Mouse (Mus musculus): Measurements from ENCODE around the gene Hs3st6. TPM values are rescaled to one million over a fixed set of nuclear protein-coding genes. Genes with fewer than 3 reads are reported as not detected.

Hs3st6 gene
- 0.80 and 5.6 TPM in 2 replicates for polyA plus RNA-seq (2012; rRNA removed; ENCODE audit: low replicate concordance)

DNA sequence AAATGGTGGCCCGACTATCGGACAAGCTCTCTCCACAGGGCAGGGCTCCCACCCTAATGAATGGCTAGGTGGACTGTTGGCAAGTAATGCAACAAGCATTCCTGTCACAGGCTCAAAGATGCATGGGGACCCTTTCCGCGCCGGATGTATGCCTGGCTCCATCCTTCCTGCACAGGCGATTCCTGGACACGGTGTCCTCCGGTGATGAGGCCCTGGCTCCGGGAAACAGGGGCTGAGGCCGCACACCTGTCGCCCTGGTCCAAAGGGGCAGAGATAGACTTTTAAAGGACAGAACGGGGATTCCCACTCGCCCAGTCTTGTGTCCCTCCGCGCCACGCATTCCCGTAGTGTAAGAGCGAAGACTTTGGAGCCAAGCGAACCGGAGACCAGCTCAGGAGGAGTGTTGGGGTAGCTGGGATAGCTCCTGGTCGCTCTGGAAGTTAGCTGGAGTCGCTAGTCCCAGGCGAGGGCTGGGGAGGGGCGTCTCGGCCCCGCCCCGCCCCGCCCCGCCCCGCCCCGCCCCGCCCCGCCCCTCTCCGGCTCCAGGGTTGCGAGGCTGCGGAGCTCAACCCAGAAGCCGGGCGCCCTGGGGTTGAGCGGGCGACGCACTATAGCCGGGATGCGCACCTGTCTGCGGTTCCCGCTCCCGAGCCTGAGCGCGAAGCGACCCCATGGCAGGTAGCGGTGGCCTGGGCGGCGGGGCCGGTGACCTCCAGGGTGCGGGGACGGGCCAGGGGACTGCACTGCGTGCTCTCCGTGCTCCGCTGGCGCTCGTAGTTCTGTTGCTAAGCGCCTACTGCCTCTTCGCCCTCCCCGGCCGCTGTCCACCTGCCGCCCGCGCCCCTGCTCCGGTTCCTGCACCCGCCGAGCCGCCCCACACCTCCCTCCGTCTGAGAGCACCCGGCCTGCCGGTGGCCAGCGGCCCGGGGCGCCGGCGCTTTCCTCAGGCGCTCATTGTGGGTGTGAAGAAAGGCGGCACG, at the start of gene Hs3st6:
TSS of gene Hs3st6 (plus strand) at position 574 of the 980 bp plus-strand sequence.

GRCm38 (mm10) chr17:24706982-24707800, 45.6 kb upstream of the Hs3st6 start, which contains the start of gene Tbl3:
Gene Tbl3 (minus strand): TSS chr17:24707660.

GRCm38 (mm10) chr17:24717943-24718342, 34.8 kb upstream of the Hs3st6 start, which contains the start of the genes Rnf151 and Rps2:
Gene Rnf151 (minus strand): TSS chr17:24718063.
Gene Rps2 (plus strand): TSS chr17:24718116.

GRCm38 (mm10) chr17:24724184-24724583, 28.6 kb upstream of the Hs3st6 start, which contains the start of gene Ndufb10:
Gene Ndufb10 (minus strand): TSS chr17:24724478.

GRCm38 (mm10) chr17:24727618-24728017, 25.2 kb upstream of the Hs3st6 start, which contains the start of gene Rpl3l:
Gene Rpl3l (plus strand): TSS chr17:24727820.

GRCm38 (mm10) chr17:24736330-24737051, 16.3 kb upstream of the Hs3st6 start, which contains the start of gene Msrb1:
Gene Msrb1 (plus strand): TSS chr17:24736642.

GRCm38 (mm10) chr17:24803952-24804951, 51.5 kb downstream of the Hs3st6 start, which contains the start of gene Meiob:
Gene Meiob (plus strand): TSS chr17:24804289.

Other genes starting within 250 kb of the Hs3st6 start
- gene Traf7, start 225.1 kb upstream of the Hs3st6 start, polyA plus RNA-seq (2012; rRNA removed; ENCODE audit: low replicate concordance) = 182 and 282 TPM in 2 replicates
- 0.34 and 0.81 TPM in 2 replicates for gene Rab26, start 218.8 kb upstream of the Hs3st6 start, polyA plus RNA-seq (2012; rRNA removed; ENCODE audit: low replicate concordance)
- gene Pkd1, start 203.2 kb upstream of the Hs3st6 start, polyA plus RNA-seq (2012; rRNA removed; ENCODE audit: low replicate concordance) = 82.6 and 139 TPM in 2 replicates
- gene Tsc2, start 120.4 kb upstream of the Hs3st6 start, polyA plus RNA-seq (2012; rRNA removed; ENCODE audit: low replicate concordance) = 180 and 186 TPM in 2 replicates
- 21.7 and 22.7 TPM in 2 replicates for gene Nthl1, start 120.3 kb upstream of the Hs3st6 start, polyA plus RNA-seq (2012; rRNA removed; ENCODE audit: low replicate concordance)
- gene Slc9a3r2, start 102.7 kb upstream of the Hs3st6 start, polyA plus RNA-seq (2012; rRNA removed; ENCODE audit: low replicate concordance) = 159 and 182 TPM in 2 replicates
- gene Npw, start 94.5 kb upstream of the Hs3st6 start, polyA plus RNA-seq (2012; rRNA removed; ENCODE audit: low replicate concordance) = 0.75 and 0.93 TPM in 2 replicates
- 59.9 and 96.8 TPM in 2 replicates for gene Zfp598, start 83.3 kb upstream of the Hs3st6 start, polyA plus RNA-seq (2012; rRNA removed; ENCODE audit: low replicate concordance)
- 0.24 and 0.55 TPM in 2 replicates for gene Syngr3, start 63.0 kb upstream of the Hs3st6 start, polyA plus RNA-seq (2012; rRNA removed; ENCODE audit: low replicate concordance)
- gene Gfer, start 56.8 kb upstream of the Hs3st6 start, polyA plus RNA-seq (2012; rRNA removed; ENCODE audit: low replicate concordance) = 32.2 and 33.0 TPM in 2 replicates
- 7.8 and 11.2 TPM in 2 replicates for gene Noxo1, start 56.8 kb upstream of the Hs3st6 start, polyA plus RNA-seq (2012; rRNA removed; ENCODE audit: low replicate concordance)
- gene Tbl3, start 45.3 kb upstream of the Hs3st6 start, polyA plus RNA-seq (2012; rRNA removed; ENCODE audit: low replicate concordance) = 62.3 and 93.0 TPM in 2 replicates
- gene Rnf151, start 34.9 kb upstream of the Hs3st6 start, polyA plus RNA-seq (2012; rRNA removed; ENCODE audit: low replicate concordance) = 0.13 and 0.19 TPM in 2 replicates
- 1,499 and 4,382 TPM in 2 replicates for gene Rps2, start 34.9 kb upstream of the Hs3st6 start, polyA plus RNA-seq (2012; rRNA removed; ENCODE audit: low replicate concordance)
- gene Ndufb10, start 28.5 kb upstream of the Hs3st6 start, polyA plus RNA-seq (2012; rRNA removed; ENCODE audit: low replicate concordance) = 368 and 449 TPM in 2 replicates
- 0.15 and 0.24 TPM in 2 replicates for gene Rpl3l, start 25.2 kb upstream of the Hs3st6 start, polyA plus RNA-seq (2012; rRNA removed; ENCODE audit: low replicate concordance)
- gene Msrb1, start 16.3 kb upstream of the Hs3st6 start, polyA plus RNA-seq (2012; rRNA removed; ENCODE audit: low replicate concordance) = 104 and 170 TPM in 2 replicates
- 0.10 TPM in 1 of 2 replicates, not detected in the other for gene Meiob, start 51.3 kb downstream of the Hs3st6 start, polyA plus RNA-seq (2012; rRNA removed; ENCODE audit: low replicate concordance)
- gene Hagh, start 87.2 kb downstream of the Hs3st6 start, polyA plus RNA-seq (2012; rRNA removed; ENCODE audit: low replicate concordance) = 97.3 and 196 TPM in 2 replicates
- 10.9 and 14.8 TPM in 2 replicates for gene Fahd1, start 97.4 kb downstream of the Hs3st6 start, polyA plus RNA-seq (2012; rRNA removed; ENCODE audit: low replicate concordance)
- gene Igfals, start 113.0 kb downstream of the Hs3st6 start, polyA plus RNA-seq (2012; rRNA removed; ENCODE audit: low replicate concordance) = 50.0 and 143 TPM in 2 replicates
- 32.7 and 38.4 TPM in 2 replicates for gene Nubp2, start 133.4 kb downstream of the Hs3st6 start, polyA plus RNA-seq (2012; rRNA removed; ENCODE audit: low replicate concordance)
- 53.0 and 84.0 TPM in 2 replicates for gene Spsb3, start 133.7 kb downstream of the Hs3st6 start, polyA plus RNA-seq (2012; rRNA removed; ENCODE audit: low replicate concordance)
- gene Eme2, start 142.1 kb downstream of the Hs3st6 start, polyA plus RNA-seq (2012; rRNA removed; ENCODE audit: low replicate concordance) = 30.9 and 44.6 TPM in 2 replicates
- gene Mrps34, start 142.1 kb downstream of the Hs3st6 start, polyA plus RNA-seq (2012; rRNA removed; ENCODE audit: low replicate concordance) = 141 and 210 TPM in 2 replicates
- gene Nme3, start 143.5 kb downstream of the Hs3st6 start, polyA plus RNA-seq (2012; rRNA removed; ENCODE audit: low replicate concordance) = 39.5 and 77.7 TPM in 2 replicates
- gene Mapk8ip3, start 184.0 kb downstream of the Hs3st6 start, polyA plus RNA-seq (2012; rRNA removed; ENCODE audit: low replicate concordance) = 103 and 150 TPM in 2 replicates
- 33.2 and 36.8 TPM in 2 replicates for gene Jpt2, start 207.7 kb downstream of the Hs3st6 start, polyA plus RNA-seq (2012; rRNA removed; ENCODE audit: low replicate concordance)